Mouse (Mus musculus) G1E-ER4 (cell line): Measurements from ENCODE around the gene Fut7. TPM values are rescaled to one million over a fixed set of nuclear protein-coding genes. Genes with fewer than 3 reads are reported as not detected.

ENCODE experiments used
- GATA1 ChIP-seq: IDR thresholded peaks from one replicate; pipeline ENCODE4 v1.8.0; 2012; ENCODE audit warnings: low read length, inconsistent platforms
- polyA plus RNA-seq: library from polyadenylated mRNA; stranded (reverse); fragments of >175 nt; gene quantifications from 2 replicates; pipeline ENCODE4 v1.2.3, GENCODE M21; 2012

Gene Fut7
- polyA plus RNA-seq, 1 experiment = not detected

GRCm38 (mm10) chr2:25434292-25434691, 11.2 kb downstream of the Fut7 start:
- TF ChIP-seq GATA1 = no peak

DNA sequence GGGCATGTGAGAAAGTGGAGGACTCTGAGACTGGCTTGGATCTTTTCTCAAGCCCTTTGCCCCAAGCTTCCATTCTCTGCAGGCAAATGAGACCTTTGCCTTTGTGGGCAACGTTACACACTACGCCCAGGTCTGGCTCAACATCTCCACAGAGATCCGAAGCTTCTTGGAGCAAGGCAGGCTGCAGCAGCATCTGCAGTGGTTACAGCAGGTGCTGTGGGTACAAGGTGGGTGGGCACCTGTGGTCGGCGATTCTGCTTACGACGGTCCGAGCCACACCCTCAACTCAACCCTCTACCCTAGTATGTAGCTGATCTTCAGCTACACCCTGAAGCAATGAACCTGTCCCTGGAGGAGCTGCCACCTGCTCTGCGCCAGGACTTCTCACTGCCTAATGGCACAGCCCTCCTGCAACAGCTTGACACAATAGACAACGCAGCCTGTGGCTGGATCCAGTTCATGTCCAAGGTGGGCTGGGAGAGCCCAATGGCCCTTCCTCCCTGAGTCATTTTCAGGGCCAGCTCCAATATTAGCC, 13.3 kb downstream of the Fut7 start:
- TF ChIP-seq GATA1 = no peak

- TF ChIP-seq GATA1 = no peak
Measured at GRCm38 (mm10) chr2:25441067-25441466, 18.0 kb downstream of the Fut7 start.

DNA sequence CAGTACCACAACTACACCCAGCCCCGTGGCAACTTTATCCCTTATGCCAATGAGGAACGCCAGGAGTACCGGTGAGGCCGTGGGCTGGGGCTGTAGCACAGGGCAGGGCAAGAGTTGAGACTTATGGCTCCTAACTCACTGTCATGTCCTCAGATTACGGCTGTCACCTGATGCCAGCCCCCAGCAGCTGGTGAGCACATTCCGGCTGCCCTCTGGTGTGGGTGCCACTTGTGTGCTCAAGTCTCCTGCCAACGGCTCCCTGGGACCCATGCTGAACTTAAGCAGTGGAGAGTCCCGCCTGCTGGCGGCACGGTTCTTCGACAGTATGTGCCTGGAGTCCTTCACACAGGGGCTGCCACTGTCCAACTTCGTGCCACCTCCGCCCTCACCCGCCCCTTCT, 19.6 kb downstream of the Fut7 start:
- TF ChIP-seq GATA1 = no peak

- TF ChIP-seq GATA1 = no peak
Measured at GRCm38 (mm10) chr2:25450853-25451647, 28.0 kb downstream of the Fut7 start.

GRCm38 (mm10) chr2:25452951-25453350, 29.9 kb downstream of the Fut7 start:
- no peak for TF ChIP-seq GATA1

GRCm38 (mm10) chr2:25456205-25456953, 33.3 kb downstream of the Fut7 start, which contains the start of gene Clic3:
Clic3 (plus strand) TSS chr2:25456838.
- TF ChIP-seq GATA1 = no peak

- no peak for TF ChIP-seq GATA1
Measured at GRCm38 (mm10) chr2:25457022-25457896, 34.2 kb downstream of the Fut7 start.

- TF ChIP-seq GATA1 = no peak
Measured at GRCm38 (mm10) chr2:25458911-25459310, 35.8 kb downstream of the Fut7 start.

GRCm38 (mm10) chr2:25460135-25460534, 37.1 kb downstream of the Fut7 start:
- no peak for TF ChIP-seq GATA1

DNA sequence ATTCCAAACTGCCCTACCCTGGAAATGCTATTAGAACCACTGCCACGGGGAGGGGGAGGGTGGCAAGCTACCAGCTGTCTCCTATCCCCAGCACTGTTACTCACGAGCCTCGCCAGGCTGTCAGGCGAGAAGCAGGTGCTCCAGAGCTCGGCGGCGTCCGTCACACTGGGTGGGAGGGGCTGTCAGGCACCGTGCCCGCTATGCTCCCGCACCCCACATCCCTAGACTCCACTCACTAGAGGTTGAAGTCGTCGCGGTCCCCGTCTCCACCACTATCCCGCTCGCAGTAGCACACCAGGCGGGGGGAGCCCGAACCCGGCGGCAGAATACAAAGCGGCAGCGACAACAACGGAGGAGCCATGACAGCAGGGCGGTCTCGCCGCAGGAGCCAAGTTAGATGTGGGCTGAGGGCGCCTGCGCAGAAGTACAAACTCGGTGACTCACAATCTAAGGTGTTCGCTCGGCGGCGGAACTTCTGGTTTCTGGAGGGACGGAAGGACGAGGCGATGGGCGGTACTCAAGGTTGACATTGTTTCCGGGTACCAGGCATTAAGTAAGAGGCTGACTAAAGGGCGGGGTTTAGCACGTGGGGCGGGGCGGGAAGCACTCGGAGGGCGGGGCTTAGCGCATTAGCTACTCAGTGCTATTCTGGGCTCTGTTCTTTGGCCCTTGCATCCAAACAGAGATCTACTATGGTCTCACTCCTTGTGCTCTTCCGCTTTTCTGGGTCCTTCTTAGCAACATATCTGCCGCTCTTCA, 37.7 kb downstream of the Fut7 start, which contains the start of gene Paxx:
TSS of gene Paxx (minus strand) at position 544 of the 759 bp plus-strand sequence.
- TF ChIP-seq GATA1 = no peak

DNA sequence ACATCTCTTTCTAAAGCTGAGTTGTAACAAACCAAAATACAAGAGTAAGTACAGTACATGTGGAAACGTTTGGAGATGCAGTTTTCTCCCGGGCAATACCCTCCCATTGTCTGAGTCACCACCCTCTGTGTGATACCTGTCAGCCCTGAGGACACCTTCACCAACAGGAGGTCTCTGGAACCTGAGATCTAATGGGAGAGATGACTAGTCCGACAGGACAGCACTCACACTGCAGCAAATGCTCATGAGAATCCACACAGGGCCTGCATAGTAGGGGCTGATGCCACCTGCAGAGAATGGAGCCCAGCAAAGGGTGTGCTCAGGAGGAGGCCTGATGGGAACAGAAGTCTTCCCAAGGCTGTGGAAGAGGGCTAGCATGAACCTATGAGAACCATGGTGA, 38.3 kb downstream of the Fut7 start:
- no peak for TF ChIP-seq GATA1

DNA sequence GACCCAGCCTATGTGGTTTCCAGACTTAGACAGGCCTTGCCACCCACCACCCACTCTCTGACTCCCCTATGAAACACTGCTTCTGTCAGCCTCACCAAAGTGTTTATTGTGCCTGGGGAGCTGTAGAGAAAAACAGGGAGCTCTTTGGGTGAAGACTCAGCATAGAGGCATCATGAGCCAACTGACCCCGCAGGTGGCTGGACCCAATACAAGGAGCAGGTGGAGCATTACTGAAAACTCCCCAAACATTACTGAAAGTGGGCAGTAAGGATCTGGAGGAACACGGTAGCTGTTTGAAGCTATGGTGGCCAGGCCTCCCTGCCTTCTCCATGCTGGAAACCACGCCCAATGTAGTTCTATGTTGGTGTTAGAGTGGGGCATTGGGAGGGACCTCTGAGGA, 40.6 kb downstream of the Fut7 start:
- no peak for TF ChIP-seq GATA1

DNA sequence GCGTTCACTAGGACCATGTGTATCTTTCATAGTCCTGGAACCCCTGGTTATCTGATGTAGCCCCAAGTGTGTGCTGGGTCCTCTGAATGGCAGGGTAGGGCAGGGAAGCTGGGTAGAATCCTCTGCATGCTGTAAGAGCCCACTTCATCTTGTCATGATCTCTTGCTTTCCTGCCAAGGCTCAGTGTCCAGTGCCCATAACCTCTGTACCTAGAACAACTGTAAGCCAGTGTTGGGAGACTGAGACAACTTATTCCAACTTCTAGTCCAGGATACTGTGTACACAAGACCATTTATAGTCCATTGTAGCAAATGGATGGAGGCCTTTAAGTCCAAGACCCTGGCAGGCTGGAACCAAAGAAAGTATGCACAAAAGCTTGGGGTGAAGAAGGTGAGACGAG, 42.2 kb downstream of the Fut7 start:
- no peak for TF ChIP-seq GATA1
